Mouse (Mus musculus): ENCODE data around the gene Klk1. TPM values are rescaled to one million over a fixed set of nuclear protein-coding genes. Genes with fewer than 3 reads are reported as not detected.
"Not testable (repeated sequence)": the region's sequence is repeated elsewhere in the genome, so short reads cannot be mapped to it uniquely, and the experiment has no call there.

Klk1 gene
- total RNA-seq, 1 experiment, result 4.0 TPM

GRCm38 (mm10) chr7:44246055-44246983, 21.2 kb downstream of the Klk1 start, which contains the start of the genes 1700028J19Rik and 2410002F23Rik:
Gene 1700028J19Rik, minus strand, starts transcription at chr7:44246695.
Gene 2410002F23Rik, plus strand, starts transcription at chr7:44246722.
- Histone ChIP-seq H3K36me3 (ENCODE audit: control insufficient read depth, insufficient read depth, low read length, poor library complexity, severe bottlenecking) (peaks cover 32% of the 10 kb centered on the region), H3K9ac (ENCODE audit: insufficient read depth, low read depth, low read length, poor library complexity, severe bottlenecking) (peak within 1 kb of the TSS; percentile 95), H3K4me1 (ENCODE audit: control insufficient read depth in 2 of 2, insufficient read depth in 2 of 2, low read length in 2 of 2, poor library complexity in 1 of 2) (peaks cover 0 to 11% of the 10 kb centered on the region in 2 experiments; a peak in 1 of 4 replicates), H3K9me3 (ENCODE audit: control insufficient read depth, insufficient read depth, low read depth, low read length) (no peaks in the 10 kb centered on the region), H3K27ac (ENCODE audit: insufficient read depth, low read depth, low read length, poor library complexity, severe bottlenecking) (peak within 1 kb of the TSS; percentile 95), H3K4me3 (ENCODE audit: insufficient read depth in 1 of 2, low read depth in 1 of 2, low read length in 2 of 2, poor library complexity in 1 of 2, severe bottlenecking in 1 of 2) (peak within 1 kb of the TSS; percentile 86 to 90)
- DNase-seq (ENCODE audit: low read depth, low spot score), result peak; percentile 80
- in situ Hi-C loops (cut with MboI; ENCODE audit: low sequenced_read_pairs in 2 of 2, unreplicated experiment in 2 of 2), result no loop called here
- TF ChIP-seq ZC3H11A (IDR thresholded peaks at IDR 0.05; ENCODE audit: borderline replicate concordance, low read depth, low read length) (no peak), ZNF384 (IDR thresholded peaks at IDR 0.05; ENCODE audit: low read depth, low read length) (no peak), HCFC1 (IDR thresholded peaks at IDR 0.05; ENCODE audit: borderline replicate concordance, insufficient read depth, low read length) (peak; percentile 56; the same call in 1 of the 2 replicates), MAFK (IDR thresholded peaks at IDR 0.05; ENCODE audit: insufficient read depth, low read depth, low read length) (no peak)

GRCm38 (mm10) chr7:44246984-44247470, 21.9 kb downstream of the Klk1 start:
- in situ Hi-C loops (cut with MboI; ENCODE audit: low sequenced_read_pairs in 2 of 2, unreplicated experiment in 2 of 2), result no loop called here
- peaks cover 35% of the 10 kb centered on the region for H3K36me3 ChIP-seq (ENCODE audit: control insufficient read depth, insufficient read depth, low read length, poor library complexity, severe bottlenecking)

GRCm38 (mm10) chr7:44247971-44248370, 22.8 kb downstream of the Klk1 start:
- DNase-seq (ENCODE audit: low read depth, low spot score), result no peak
- Histone ChIP-seq H3K9ac (ENCODE audit: insufficient read depth, low read depth, low read length, poor library complexity, severe bottlenecking) (peak overlapping the region; percentile 43; the same call in 1 of the 2 replicates), H3K4me3 (ENCODE audit: insufficient read depth in 1 of 2, low read depth in 1 of 2, low read length in 2 of 2, poor library complexity in 1 of 2, severe bottlenecking in 1 of 2) (peak overlapping the region; percentile 86 to 90; a peak in 3 of 4 replicates), H3K9me3 (ENCODE audit: control insufficient read depth, insufficient read depth, low read depth, low read length) (no peaks in the 10 kb centered on the region), H3K36me3 (ENCODE audit: control insufficient read depth, insufficient read depth, low read length, poor library complexity, severe bottlenecking) (peaks cover 41% of the 10 kb centered on the region), H3K4me1 (ENCODE audit: control insufficient read depth in 2 of 2, insufficient read depth in 2 of 2, low read length in 2 of 2, poor library complexity in 1 of 2) (peaks cover 0 to 16% of the 10 kb centered on the region in 2 experiments; a peak in 1 of 4 replicates), H3K27ac (ENCODE audit: insufficient read depth, low read depth, low read length, poor library complexity, severe bottlenecking) (no peak overlapping the region)
- in situ Hi-C loops (cut with MboI; ENCODE audit: low sequenced_read_pairs in 2 of 2, unreplicated experiment in 2 of 2), result no loop called here
- TF ChIP-seq CHD2 (IDR thresholded peaks at IDR 0.05; ENCODE audit: low read depth, low read length) (no peak), ZC3H11A (IDR thresholded peaks at IDR 0.05; ENCODE audit: borderline replicate concordance, low read depth, low read length) (no peak), MAFK (IDR thresholded peaks at IDR 0.05; ENCODE audit: insufficient read depth, low read depth, low read length) (no peak), HCFC1 (IDR thresholded peaks at IDR 0.05; ENCODE audit: borderline replicate concordance, insufficient read depth, low read length) (no peak), ZNF384 (IDR thresholded peaks at IDR 0.05; ENCODE audit: low read depth, low read length) (no peak)

More at GRCm38 (mm10) chr7:44246984-44247470, 21.9 kb downstream of the Klk1 start:
- Histone ChIP-seq H3K4me3 (ENCODE audit: insufficient read depth in 1 of 2, low read depth in 1 of 2, low read length in 2 of 2, poor library complexity in 1 of 2, severe bottlenecking in 1 of 2) (peak overlapping the region; percentile 86 to 90), H3K9me3 (ENCODE audit: control insufficient read depth, insufficient read depth, low read depth, low read length) (no peaks in the 10 kb centered on the region), H3K9ac (ENCODE audit: insufficient read depth, low read depth, low read length, poor library complexity, severe bottlenecking) (peak overlapping the region; percentile 95), H3K27ac (ENCODE audit: insufficient read depth, low read depth, low read length, poor library complexity, severe bottlenecking) (peak overlapping the region; percentile 87), H3K4me1 (ENCODE audit: control insufficient read depth in 2 of 2, insufficient read depth in 2 of 2, low read length in 2 of 2, poor library complexity in 1 of 2) (peaks cover 0 to 11% of the 10 kb centered on the region in 2 experiments; a peak in 1 of 4 replicates)
- DNase-seq (ENCODE audit: low read depth, low spot score), result no peak
- TF ChIP-seq CHD2 (IDR thresholded peaks at IDR 0.05; ENCODE audit: low read depth, low read length) (no peak), ZC3H11A (IDR thresholded peaks at IDR 0.05; ENCODE audit: borderline replicate concordance, low read depth, low read length) (no peak), HCFC1 (IDR thresholded peaks at IDR 0.05; ENCODE audit: borderline replicate concordance, insufficient read depth, low read length) (no peak), MAFK (IDR thresholded peaks at IDR 0.05; ENCODE audit: insufficient read depth, low read depth, low read length) (no peak), ZNF384 (IDR thresholded peaks at IDR 0.05; ENCODE audit: low read depth, low read length) (peak; percentile 94)

- no peak for DNase-seq (ENCODE audit: low read depth, low spot score)
Observed at GRCm38 (mm10) chr7:44249248-44249647, 24.1 kb downstream of the Klk1 start.

GRCm38 (mm10) chr7:44250732-44251275, 25.6 kb downstream of the Klk1 start:
- not testable (repeated sequence) for H3K9me3 ChIP-seq (ENCODE audit: control insufficient read depth, insufficient read depth, low read depth, low read length); H3K4me3 ChIP-seq (ENCODE audit: insufficient read depth in 1 of 2, low read depth in 1 of 2, low read length in 2 of 2, poor library complexity in 1 of 2, severe bottlenecking in 1 of 2); H3K9ac ChIP-seq (ENCODE audit: insufficient read depth, low read depth, low read length, poor library complexity, severe bottlenecking); DNase-seq (ENCODE audit: low read depth, low spot score); H3K27ac ChIP-seq (ENCODE audit: insufficient read depth, low read depth, low read length, poor library complexity, severe bottlenecking)
- in situ Hi-C loops (cut with MboI; ENCODE audit: low sequenced_read_pairs in 2 of 2, unreplicated experiment in 2 of 2), result loop anchor here in 1 of 2 experiments (25.0 kb wide), 1 partner anchor 186 kb away; the partner anchor contains the start of gene Lrrc4b
- H3K36me3 ChIP-seq (ENCODE audit: control insufficient read depth, insufficient read depth, low read length, poor library complexity, severe bottlenecking), result peaks cover 42% of the 10 kb centered on the region
- peaks cover 0 to 16% of the 10 kb centered on the region in 2 experiments; a peak in 1 of 4 replicates for H3K4me1 ChIP-seq (ENCODE audit: control insufficient read depth in 2 of 2, insufficient read depth in 2 of 2, low read length in 2 of 2, poor library complexity in 1 of 2)

More at GRCm38 (mm10) chr7:44249248-44249647, 24.1 kb downstream of the Klk1 start:
- Histone ChIP-seq H3K27ac (ENCODE audit: insufficient read depth, low read depth, low read length, poor library complexity, severe bottlenecking) (no peak overlapping the region), H3K36me3 (ENCODE audit: control insufficient read depth, insufficient read depth, low read length, poor library complexity, severe bottlenecking) (peaks cover 42% of the 10 kb centered on the region), H3K4me1 (ENCODE audit: control insufficient read depth in 2 of 2, insufficient read depth in 2 of 2, low read length in 2 of 2, poor library complexity in 1 of 2) (peaks cover 0 to 17% of the 10 kb centered on the region in 2 experiments; a peak in 1 of 4 replicates), H3K9me3 (ENCODE audit: control insufficient read depth, insufficient read depth, low read depth, low read length) (no peaks in the 10 kb centered on the region), H3K4me3 (ENCODE audit: insufficient read depth in 1 of 2, low read depth in 1 of 2, low read length in 2 of 2, poor library complexity in 1 of 2, severe bottlenecking in 1 of 2) (no peak overlapping the region), H3K9ac (ENCODE audit: insufficient read depth, low read depth, low read length, poor library complexity, severe bottlenecking) (no peak overlapping the region)
- TF ChIP-seq MAFK (IDR thresholded peaks at IDR 0.05; ENCODE audit: insufficient read depth, low read depth, low read length), result no peak
- TF ChIP-seq HCFC1 (IDR thresholded peaks at IDR 0.05; ENCODE audit: borderline replicate concordance, insufficient read depth, low read length), result no peak
- no peak for TF ChIP-seq ZNF384 (IDR thresholded peaks at IDR 0.05; ENCODE audit: low read depth, low read length)
- no peak for TF ChIP-seq ZC3H11A (IDR thresholded peaks at IDR 0.05; ENCODE audit: borderline replicate concordance, low read depth, low read length)
- no peak for TF ChIP-seq CHD2 (IDR thresholded peaks at IDR 0.05; ENCODE audit: low read depth, low read length)
- in situ Hi-C loops (cut with MboI; ENCODE audit: low sequenced_read_pairs in 2 of 2, unreplicated experiment in 2 of 2), result no loop called here

All from ES-E14 (cell line).